Mouse (Mus musculus): ENCODE measurements around the gene Vti1a. TPM values are rescaled to one million over a fixed set of nuclear protein-coding genes. Genes with fewer than 3 reads are reported as not detected.

Vti1a gene
- polyA plus RNA-seq, 1 experiment = 22.6 TPM

DNA sequence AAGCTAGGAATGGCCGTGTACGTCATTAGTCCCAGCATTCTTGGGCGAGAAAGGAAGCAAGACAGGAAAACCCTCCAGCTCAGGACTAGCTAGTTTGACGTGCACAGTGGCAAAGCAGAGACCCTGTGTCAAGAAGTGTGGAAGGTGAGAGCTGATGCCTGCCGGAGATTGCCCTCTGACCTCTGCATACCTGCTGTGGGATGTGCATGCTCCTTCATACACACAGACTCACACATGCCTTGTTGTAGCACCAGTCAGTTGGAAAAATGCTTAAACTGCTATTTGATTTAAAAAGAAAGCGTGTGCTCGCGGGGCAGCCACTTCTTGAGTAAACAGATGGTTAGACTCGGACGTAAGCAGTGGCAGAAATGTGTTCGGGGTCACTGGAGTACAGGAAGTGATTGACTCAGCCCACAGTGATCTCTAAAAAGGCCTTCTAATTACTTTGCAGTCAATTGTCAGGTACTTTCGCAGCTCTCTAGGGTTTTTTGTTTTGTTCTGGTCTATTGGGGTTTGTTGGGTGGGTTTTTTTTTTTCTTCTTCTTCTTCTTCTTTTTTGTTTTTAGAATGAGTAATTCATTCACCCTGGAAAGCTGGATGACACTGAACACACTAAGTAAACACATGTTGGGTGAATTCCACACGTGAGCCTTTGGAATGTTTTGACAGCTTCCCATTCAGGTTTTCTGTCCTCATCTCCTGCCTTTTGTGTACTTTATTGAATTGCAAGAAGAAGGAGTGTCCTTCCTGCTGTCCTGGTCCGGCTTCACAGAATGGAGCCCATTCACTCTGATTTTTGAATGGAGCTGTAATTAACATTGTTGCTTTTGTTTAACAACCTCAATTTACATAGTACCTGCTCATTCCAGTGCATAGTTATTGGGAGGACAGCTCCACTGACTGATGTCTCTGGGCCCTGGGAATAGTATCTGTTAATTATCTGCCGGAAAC, 175.3 kb downstream of the Vti1a start:
- Histone ChIP-seq H3K4me3 (ENCODE audit: insufficient read depth, low read length) (no peak overlapping the region), H3K27ac (ENCODE audit: insufficient read depth, low read length) (no peak overlapping the region), H3K4me1 (ENCODE audit: control insufficient read depth, insufficient read depth, low read length) (peaks cover 20% of the 10 kb centered on the region)
- TF ChIP-seq CTCF (IDR thresholded peaks at IDR 0.05; ENCODE audit: borderline replicate concordance, insufficient read depth, low read length) (no peak), POLR2A (IDR thresholded peaks at IDR 0.05; ENCODE audit: low read depth, low read length) (no peak)

DNA sequence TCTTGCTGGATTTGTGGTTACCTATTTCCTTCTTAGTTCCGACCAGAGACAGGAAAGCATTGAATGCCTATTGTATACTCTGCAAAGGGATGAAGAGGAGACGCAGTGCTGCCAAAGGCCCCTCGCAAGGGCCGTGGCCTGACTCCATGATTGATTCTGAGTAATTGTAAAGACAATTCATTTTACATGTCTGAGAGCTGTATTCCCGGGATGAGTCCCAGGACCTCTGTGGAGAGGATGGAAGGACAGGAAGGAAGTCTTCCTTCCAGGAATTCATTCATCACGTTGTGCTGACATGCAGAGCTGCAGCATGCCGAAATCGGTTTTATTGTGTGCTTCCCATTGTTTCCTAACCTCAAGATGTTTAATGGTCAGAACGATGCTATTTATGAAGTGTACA, 180.2 kb downstream of the Vti1a start:
- TF ChIP-seq POLR2A (IDR thresholded peaks at IDR 0.05; ENCODE audit: low read depth, low read length) = no peak
- TF ChIP-seq CTCF (IDR thresholded peaks at IDR 0.05; ENCODE audit: borderline replicate concordance, insufficient read depth, low read length) = no peak
- Histone ChIP-seq H3K27ac (ENCODE audit: insufficient read depth, low read length) (peak overlapping the region; percentile 8; the same call in 1 of the 2 replicates), H3K4me1 (ENCODE audit: control insufficient read depth, insufficient read depth, low read length) (peaks cover 10% of the 10 kb centered on the region), H3K4me3 (ENCODE audit: insufficient read depth, low read length) (no peak overlapping the region)

DNA sequence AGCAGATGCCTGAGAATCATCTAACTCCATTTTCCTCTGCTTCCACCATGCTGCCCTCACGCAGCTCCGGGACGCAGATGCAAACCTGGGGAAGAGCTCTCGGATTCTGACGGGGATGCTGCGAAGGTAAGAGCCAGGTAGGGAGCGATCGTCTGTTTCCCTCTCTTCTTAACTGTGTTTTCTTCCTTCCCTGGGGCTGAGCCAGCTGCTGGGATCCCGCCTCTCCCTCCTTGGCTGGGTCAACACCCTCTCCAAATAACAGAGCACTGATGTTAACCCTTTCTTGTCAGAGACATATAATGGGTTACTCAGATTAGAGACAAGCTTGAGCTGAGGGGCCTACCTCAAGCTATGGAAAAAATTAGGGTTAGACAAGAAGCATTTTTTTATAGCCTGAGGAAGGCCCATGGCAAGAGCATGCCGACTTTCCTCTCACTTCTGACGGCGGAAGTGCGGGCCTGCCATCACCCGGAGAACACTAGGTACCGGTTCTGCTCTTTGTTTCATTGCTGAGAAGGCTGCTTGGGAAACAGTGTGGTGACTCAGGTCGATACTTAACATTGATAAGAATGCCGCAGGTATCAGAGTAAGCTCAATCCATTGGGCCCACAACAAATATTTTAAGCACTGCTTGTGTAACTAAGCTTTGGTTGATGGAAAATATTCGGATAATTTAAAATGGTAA, 183.2 kb downstream of the Vti1a start:
- Histone ChIP-seq H3K27ac (ENCODE audit: insufficient read depth, low read length) (no peak overlapping the region), H3K4me1 (ENCODE audit: control insufficient read depth, insufficient read depth, low read length) (peaks cover 8% of the 10 kb centered on the region), H3K4me3 (ENCODE audit: insufficient read depth, low read length) (no peak overlapping the region)
- no peak for TF ChIP-seq POLR2A (IDR thresholded peaks at IDR 0.05; ENCODE audit: low read depth, low read length)

DNA sequence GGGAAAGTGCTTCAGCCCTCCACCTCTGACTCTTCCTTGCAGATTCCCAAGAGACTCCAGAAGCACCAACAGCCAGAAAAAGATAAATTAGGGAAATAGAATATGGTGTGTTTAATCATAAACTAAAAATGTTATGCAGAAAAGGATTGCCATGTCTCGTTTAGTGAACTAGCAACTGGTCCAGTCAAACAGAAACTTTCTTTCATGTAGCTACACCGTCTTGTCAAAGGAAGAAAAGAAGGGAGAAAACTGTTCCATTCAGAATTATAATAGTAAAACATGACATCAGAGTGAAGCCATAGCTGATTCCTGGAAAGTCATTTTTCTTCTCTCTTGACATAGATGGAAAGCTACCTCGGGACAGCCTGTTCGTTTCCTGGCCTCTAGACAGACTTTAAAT, 185.9 kb downstream of the Vti1a start:
- Histone ChIP-seq H3K27ac (ENCODE audit: insufficient read depth, low read length) (no peak overlapping the region), H3K4me1 (ENCODE audit: control insufficient read depth, insufficient read depth, low read length) (no peaks in the 10 kb centered on the region)
- no peak for TF ChIP-seq CTCF (IDR thresholded peaks at IDR 0.05; ENCODE audit: borderline replicate concordance, insufficient read depth, low read length)
- TF ChIP-seq POLR2A (IDR thresholded peaks at IDR 0.05; ENCODE audit: low read depth, low read length) = no peak

DNA sequence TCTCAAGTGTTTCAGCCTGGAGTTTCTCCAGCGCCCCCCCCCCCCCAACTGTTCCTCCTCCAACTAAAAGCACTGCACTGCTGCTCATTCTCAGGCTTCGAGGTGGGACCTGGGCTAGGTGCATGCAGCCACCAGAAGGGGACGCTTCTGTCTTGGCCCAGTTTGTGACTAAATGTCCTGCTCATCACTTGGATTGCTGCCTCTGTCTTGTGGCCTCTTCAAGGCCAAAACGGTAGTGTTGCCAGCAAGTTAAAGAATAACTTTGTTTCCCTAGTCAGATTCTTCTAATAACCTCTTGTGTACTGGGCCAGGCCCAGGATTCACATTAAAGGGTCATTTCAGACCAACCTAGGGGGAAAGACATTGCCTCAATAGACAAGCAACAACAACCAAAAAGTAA, 187.7 kb downstream of the Vti1a start:
- no peak overlapping the region for H3K4me3 ChIP-seq (ENCODE audit: insufficient read depth, low read length)
- no peaks in the 10 kb centered on the region for H3K4me1 ChIP-seq (ENCODE audit: control insufficient read depth, insufficient read depth, low read length)
- TF ChIP-seq POLR2A (IDR thresholded peaks at IDR 0.05; ENCODE audit: low read depth, low read length) (no peak), CTCF (IDR thresholded peaks at IDR 0.05; ENCODE audit: borderline replicate concordance, insufficient read depth, low read length) (no peak)
- H3K27ac ChIP-seq (ENCODE audit: insufficient read depth, low read length) = no peak overlapping the region

More for the DNA sequence above, 185.9 kb downstream of the Vti1a start:
- no peak overlapping the region for H3K4me3 ChIP-seq (ENCODE audit: insufficient read depth, low read length)

DNA sequence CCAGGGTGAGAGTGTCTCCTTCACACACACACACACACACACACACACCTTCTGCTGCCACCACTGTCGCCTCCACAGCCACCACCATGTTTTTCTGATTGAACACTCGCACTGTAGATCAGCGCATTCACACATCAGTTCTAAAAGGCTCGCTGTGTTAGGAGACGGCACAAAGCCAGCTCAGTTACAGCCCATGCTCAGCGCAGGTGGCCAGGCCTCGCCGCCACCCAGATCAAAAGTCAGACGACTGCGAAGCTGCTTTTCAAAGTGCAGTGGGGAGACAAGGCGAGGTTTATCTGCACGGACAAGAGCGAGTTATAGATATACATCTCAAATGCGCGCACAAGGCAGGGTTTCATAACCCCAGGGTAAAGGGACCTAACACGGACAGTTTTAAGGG, 191.7 kb downstream of the Vti1a start:
- Histone ChIP-seq H3K4me1 (ENCODE audit: control insufficient read depth, insufficient read depth, low read length) (no peaks in the 10 kb centered on the region), H3K27ac (ENCODE audit: insufficient read depth, low read length) (no peak overlapping the region), H3K4me3 (ENCODE audit: insufficient read depth, low read length) (no peak overlapping the region)
- TF ChIP-seq POLR2A (IDR thresholded peaks at IDR 0.05; ENCODE audit: low read depth, low read length) (no peak), CTCF (IDR thresholded peaks at IDR 0.05; ENCODE audit: borderline replicate concordance, insufficient read depth, low read length) (no peak)

DNA sequence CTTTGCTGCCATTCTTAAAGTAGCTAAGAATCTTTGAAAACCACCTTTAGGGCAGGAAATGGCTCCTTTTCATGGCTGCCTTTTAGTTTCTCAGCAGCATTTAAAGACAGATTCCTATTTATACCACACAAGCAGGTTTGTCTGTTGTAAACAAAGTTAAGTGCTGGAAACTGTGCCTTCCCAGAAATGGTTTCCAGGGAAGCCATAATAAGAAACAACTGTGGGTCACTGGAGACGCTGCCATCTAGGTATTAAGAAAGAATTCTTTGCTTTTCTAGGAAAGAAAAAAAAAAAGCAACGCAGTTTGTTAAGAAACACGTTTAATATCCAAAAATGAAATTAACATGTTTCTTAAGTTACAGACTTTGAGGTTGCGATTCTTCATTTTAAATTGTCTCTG, 192.1 kb downstream of the Vti1a start:
- Histone ChIP-seq H3K27ac (ENCODE audit: insufficient read depth, low read length) (no peak overlapping the region), H3K4me1 (ENCODE audit: control insufficient read depth, insufficient read depth, low read length) (no peaks in the 10 kb centered on the region), H3K4me3 (ENCODE audit: insufficient read depth, low read length) (no peak overlapping the region)
- TF ChIP-seq CTCF (IDR thresholded peaks at IDR 0.05; ENCODE audit: borderline replicate concordance, insufficient read depth, low read length) (no peak), POLR2A (IDR thresholded peaks at IDR 0.05; ENCODE audit: low read depth, low read length) (no peak)

GRCm38 (mm10) chr19:55508965-55509364, 192.9 kb downstream of the Vti1a start:
- TF ChIP-seq POLR2A (IDR thresholded peaks at IDR 0.05; ENCODE audit: low read depth, low read length) (no peak), CTCF (IDR thresholded peaks at IDR 0.05; ENCODE audit: borderline replicate concordance, insufficient read depth, low read length) (no peak)
- H3K4me3 ChIP-seq (ENCODE audit: insufficient read depth, low read length) = no peak overlapping the region
- peak overlapping the region; percentile 53; the same call in 1 of the 2 replicates for H3K27ac ChIP-seq (ENCODE audit: insufficient read depth, low read length)
- no peaks in the 10 kb centered on the region for H3K4me1 ChIP-seq (ENCODE audit: control insufficient read depth, insufficient read depth, low read length)

DNA sequence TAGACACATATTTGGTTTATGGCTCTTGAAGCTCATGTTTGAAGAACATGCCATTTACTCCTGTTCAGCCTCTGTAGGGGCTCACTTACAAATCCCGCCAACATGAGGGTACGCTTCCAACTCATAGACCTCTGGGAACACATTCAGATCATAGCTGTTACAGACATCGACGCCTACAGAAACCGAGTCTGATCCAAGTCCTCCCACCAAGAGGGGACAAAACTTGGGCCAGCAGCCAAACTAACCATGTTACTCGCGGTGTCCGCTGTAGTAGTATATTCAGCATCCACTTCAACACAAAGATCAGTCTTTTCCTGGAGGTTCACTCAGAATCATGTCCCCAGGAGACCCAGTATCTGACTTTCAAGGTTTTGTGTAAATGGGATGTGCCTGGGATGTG, 193.5 kb downstream of the Vti1a start:
- H3K4me3 ChIP-seq (ENCODE audit: insufficient read depth, low read length) = no peak overlapping the region
- TF ChIP-seq POLR2A (IDR thresholded peaks at IDR 0.05; ENCODE audit: low read depth, low read length) (no peak), CTCF (IDR thresholded peaks at IDR 0.05; ENCODE audit: borderline replicate concordance, insufficient read depth, low read length) (no peak)
- no peak overlapping the region for H3K27ac ChIP-seq (ENCODE audit: insufficient read depth, low read length)
- H3K4me1 ChIP-seq (ENCODE audit: control insufficient read depth, insufficient read depth, low read length) = no peaks in the 10 kb centered on the region

DNA sequence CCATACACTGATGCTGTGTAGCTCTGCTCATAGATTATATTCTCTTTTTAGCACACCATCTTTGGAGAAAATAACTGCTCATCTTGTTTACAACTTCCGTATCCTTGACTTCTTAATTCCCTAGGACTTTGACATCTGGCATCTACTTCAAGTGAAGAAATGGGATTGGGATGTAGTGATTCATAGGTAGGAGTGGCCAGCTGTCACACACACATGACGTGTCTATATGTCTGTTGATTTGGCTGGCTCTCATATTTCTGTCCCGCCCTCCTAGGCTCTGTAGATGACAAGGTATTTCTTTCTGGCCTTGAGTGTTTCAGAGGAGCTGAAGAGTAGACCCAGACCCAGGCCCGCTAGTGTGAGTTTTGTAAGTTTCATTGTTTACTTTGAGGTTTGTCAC, 197.8 kb downstream of the Vti1a start:
- no peak overlapping the region for H3K4me3 ChIP-seq (ENCODE audit: insufficient read depth, low read length)
- no peak for TF ChIP-seq POLR2A (IDR thresholded peaks at IDR 0.05; ENCODE audit: low read depth, low read length)
- no peak for TF ChIP-seq CTCF (IDR thresholded peaks at IDR 0.05; ENCODE audit: borderline replicate concordance, insufficient read depth, low read length)
- H3K4me1 ChIP-seq (ENCODE audit: control insufficient read depth, insufficient read depth, low read length) = no peaks in the 10 kb centered on the region
- no peak overlapping the region for H3K27ac ChIP-seq (ENCODE audit: insufficient read depth, low read length)
